Mouse (Mus musculus) bone marrow, adult 2 months (tissue): ENCODE results near the gene Zfp651. TPM values are rescaled to one million over a fixed set of nuclear protein-coding genes. Genes with fewer than 3 reads are reported as not detected.

Experiments used
- H3K27ac ChIP-seq: fragments of 200-500 bp; 2 replicates; pipeline ENCODE4 v1.5.1; 2012; ENCODE audit warnings: low read depth, mild to moderate bottlenecking, control low read depth, inconsistent platforms, low read length; ENCODE audit not compliant: control insufficient read depth, poor library complexity, insufficient read depth
- H3K4me1 ChIP-seq: fragments of 200-500 bp; 2 replicates; pipeline ENCODE4 v1.6.1; 2011; ENCODE audit warnings: low read length; ENCODE audit not compliant: control insufficient read depth, insufficient read depth
- H3K4me3 ChIP-seq: fragments of 200-500 bp; replicated peaks from 2 replicates; pipeline ENCODE3; 2011; ENCODE audit warnings: mild to moderate bottlenecking, low read depth, low read length, control low read depth; ENCODE audit not compliant: control insufficient read depth
- CTCF ChIP-seq: fragments of 200-500 bp; IDR thresholded peaks from 2 replicates; pipeline ENCODE4 v1.5.1; 2011; ENCODE audit warnings: low read length, control low read depth; ENCODE audit not compliant: control insufficient read depth, insufficient read depth
- POLR2A ChIP-seq: fragments of 200-500 bp; IDR thresholded peaks from 2 replicates; pipeline ENCODE4 v1.6.1; 2011; ENCODE audit warnings: low read depth, mild to moderate bottlenecking, control low read depth, low read length, borderline replicate concordance; ENCODE audit not compliant: control insufficient read depth
- WGBS: fragments of 180-500 bp; shearing (Covaris S2); methylation state at CpG from one replicate; pipeline ENCODE4 v1.1.7; 2018; 5-methylcytosine and 5-hydroxymethylcytosine counted together
- polyA plus RNA-seq: library from polyadenylated mRNA; stranded (reverse); fragments of >200 nt; gene quantifications from 2 replicates; pipeline ENCODE4 v1.2.4, GENCODE M21; 2011; ENCODE audit warnings: low replicate concordance; ENCODE audit not compliant: missing spikeins, insufficient read depth, insufficient read length

The Zfp651 gene
- polyA plus RNA-seq, 1 experiment, result 2.0 TPM

DNA sequence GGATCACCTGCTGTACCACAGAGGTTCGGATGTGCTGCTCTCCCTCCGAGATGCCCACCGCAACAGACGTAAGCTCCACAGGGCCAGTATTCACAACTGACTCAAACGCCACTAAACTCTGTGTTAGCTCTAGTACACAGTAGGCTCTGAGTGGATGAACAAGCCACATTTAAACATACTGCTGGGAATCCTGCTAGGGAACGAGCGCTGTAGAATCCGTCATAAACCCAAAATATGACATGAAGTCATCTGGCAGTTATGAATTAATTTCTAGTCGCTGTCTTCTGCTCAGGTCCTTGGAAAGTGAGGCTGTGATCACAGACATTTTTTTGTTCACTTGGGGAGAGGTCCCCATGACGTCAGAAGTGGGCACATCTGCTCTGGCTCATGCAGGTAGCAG lies 16.8 kb downstream of the Zfp651 start:
- TF ChIP-seq CTCF, result no peak
- TF ChIP-seq POLR2A, result no peak
- Histone ChIP-seq H3K4me1 (no peaks in the 10 kb centered on the region; the same call in 1 of the 2 replicates), H3K27ac (no peak overlapping the region), H3K4me3 (no peak overlapping the region)
- 81% methylated on average over 10 of the region's 10 CpGs for WGBS

DNA sequence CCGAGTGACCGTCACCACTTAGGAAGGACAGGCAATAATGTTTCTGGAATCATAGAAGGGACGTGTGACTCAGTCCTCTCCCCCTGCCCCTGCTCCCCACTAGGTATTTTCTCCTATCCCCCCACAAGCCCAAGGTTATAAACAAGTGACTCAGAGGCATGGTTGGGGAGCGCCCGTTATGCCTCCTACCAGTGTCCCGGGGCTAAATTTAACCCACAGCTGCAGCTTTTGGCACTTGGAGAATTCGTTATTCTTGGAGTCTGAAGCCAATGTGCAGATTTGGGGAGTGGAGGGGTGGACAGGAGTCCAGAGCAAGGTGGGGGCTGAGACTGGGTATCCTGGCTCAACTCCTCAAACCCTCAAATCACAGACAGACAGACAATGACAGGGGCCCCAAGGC lies 17.4 kb downstream of the Zfp651 start:
- Histone ChIP-seq H3K4me1 (no peaks in the 10 kb centered on the region; the same call in 1 of the 2 replicates), H3K4me3 (no peak overlapping the region), H3K27ac (no peak overlapping the region)
- WGBS, result 74% methylated on average over 7 of the region's 7 CpGs
- TF ChIP-seq CTCF, result no peak
- no peak for TF ChIP-seq POLR2A

DNA sequence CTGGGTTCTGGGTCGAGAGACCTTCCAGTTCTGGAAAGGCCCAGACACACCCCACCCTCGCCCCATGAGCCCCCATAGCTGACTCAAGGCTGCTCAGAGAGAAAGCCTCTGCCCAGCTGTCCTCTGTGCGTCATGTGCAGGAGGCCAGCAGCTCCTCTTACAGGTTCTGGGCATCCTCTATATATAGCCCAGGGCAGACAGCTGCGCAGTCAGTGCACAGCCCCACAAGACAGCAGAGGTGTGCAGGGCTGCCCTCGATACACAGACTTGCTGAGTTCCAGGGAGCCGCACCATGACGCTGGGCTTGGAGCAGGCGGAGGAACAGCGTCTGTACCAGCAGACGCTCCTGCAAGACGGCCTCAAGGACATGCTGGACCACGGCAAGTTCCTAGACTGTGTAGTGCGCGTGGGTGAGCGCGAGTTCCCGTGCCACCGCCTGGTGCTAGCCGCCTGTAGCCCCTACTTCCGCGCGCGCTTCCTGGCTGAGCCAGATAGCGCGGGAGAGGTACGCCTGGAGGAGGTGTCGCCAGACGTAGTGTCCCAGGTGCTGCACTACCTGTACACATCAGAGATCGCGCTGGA lies 18.4 kb downstream of the Zfp651 start, which contains the start of gene Klhl40:
Klhl40 (plus strand) TSS at position 124 of the 582 bp plus-strand sequence.
- Histone ChIP-seq H3K4me1 (no peaks in the 10 kb centered on the region; the same call in 1 of the 2 replicates), H3K4me3 (no peak within 1 kb of the TSS), H3K27ac (no peak within 1 kb of the TSS)
- 13% methylated on average over 30 of the region's 30 CpGs for WGBS
- TF ChIP-seq POLR2A (no peak), CTCF (no peak)

DNA sequence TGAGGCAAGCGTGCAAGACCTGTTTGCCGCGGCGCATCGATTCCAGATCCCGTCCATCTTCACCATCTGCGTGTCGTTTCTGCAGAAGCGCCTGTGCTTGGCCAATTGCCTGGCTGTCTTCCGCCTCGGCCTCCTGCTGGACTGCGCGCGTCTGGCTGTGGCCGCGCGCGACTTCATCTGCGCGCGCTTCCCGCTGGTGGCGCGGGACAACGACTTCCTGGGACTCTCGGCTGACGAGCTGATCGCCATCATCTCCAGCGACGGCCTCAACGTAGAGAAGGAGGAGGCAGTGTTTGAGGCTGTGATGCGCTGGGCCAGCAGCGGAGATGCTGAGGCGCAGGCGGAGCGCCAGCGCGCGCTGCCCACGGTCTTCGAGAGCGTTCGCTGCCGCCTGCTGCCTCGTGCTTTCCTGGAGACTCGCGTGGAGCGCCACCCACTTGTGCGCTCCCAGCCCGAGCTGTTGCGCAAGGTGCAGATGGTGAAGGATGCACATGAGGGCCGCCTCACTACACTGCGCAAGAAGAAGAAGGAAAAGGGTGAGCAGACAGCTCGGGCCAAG lies 19.0 kb downstream of the Zfp651 start:
- Histone ChIP-seq H3K4me3 (no peak overlapping the region), H3K27ac (no peak overlapping the region), H3K4me1 (no peaks in the 10 kb centered on the region; the same call in 1 of the 2 replicates)
- TF ChIP-seq CTCF, result no peak
- TF ChIP-seq POLR2A, result no peak
- 9% methylated on average over 54 of the region's 54 CpGs for WGBS

DNA sequence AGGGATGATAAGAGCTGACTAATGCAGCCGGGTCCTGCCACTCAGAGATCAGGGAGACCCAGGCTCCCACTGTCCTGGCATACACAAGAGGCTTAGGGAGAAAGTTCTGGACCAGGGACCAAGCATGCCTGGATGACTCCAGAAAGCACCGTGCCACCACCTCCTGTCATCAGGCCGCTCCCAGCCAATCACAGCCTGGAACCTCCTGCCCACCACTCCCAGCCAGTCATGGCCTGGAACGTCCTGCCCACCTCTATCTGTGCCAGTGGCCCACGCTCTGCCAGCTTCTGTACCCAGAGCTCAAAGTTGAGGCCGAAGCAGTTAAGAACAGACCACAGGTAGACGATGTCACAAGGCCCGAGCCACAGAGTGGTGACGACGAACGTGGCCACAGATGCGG lies 25.7 kb downstream of the Zfp651 start:
- Histone ChIP-seq H3K4me3 (no peak overlapping the region), H3K4me1 (no peaks in the 10 kb centered on the region), H3K27ac (no peak overlapping the region)
- TF ChIP-seq CTCF, result no peak
- TF ChIP-seq POLR2A, result no peak
- 74% methylated on average over 12 of the region's 12 CpGs for WGBS

DNA sequence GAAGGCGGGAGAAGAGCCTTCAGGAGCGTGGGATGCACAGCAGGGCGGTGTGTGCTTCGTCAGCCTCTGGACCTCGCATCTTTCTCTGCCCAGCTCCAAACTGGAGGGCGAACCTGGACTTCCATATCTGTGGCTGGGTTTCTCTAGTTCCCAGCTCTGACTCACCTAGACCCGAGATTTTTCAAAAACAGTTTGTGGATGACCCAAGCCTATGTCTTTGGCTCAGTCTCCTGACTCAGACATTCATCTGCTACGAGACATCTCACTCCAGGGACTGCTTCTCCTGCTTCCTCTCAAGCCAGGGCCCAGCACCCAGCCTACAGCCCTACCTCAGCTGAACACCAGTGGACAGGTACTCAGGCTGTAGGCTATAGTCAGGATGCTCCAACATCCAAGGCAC lies 26.1 kb downstream of the Zfp651 start:
- Histone ChIP-seq H3K4me1 (no peaks in the 10 kb centered on the region), H3K27ac (no peak overlapping the region), H3K4me3 (no peak overlapping the region)
- 73% methylated on average over 8 of the region's 8 CpGs for WGBS
- no peak for TF ChIP-seq CTCF
- no peak for TF ChIP-seq POLR2A

DNA sequence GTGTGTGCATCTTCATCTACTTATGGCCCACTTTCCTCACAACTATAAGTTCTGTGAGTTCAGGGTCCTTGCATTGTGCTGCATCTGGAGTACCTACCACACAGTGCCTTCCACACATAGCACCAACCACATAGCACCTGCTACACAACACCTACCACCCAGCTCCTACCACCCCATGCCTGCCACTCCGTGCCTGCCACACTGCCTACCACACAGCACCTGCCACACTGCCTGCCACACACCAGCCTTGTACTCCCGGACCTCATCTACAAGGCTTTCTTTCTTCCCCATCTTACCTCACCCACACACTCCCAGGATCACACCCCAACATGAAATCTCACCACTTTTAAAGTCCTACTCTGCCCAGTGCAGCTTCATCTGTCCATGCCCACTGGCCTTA lies 27.2 kb downstream of the Zfp651 start:
- no peak overlapping the region for H3K4me3 ChIP-seq
- no peak overlapping the region for H3K27ac ChIP-seq
- 67% methylated on average over 2 of the region's 2 CpGs for WGBS
- TF ChIP-seq CTCF (no peak), POLR2A (no peak)
- H3K4me1 ChIP-seq, result no peaks in the 10 kb centered on the region

DNA sequence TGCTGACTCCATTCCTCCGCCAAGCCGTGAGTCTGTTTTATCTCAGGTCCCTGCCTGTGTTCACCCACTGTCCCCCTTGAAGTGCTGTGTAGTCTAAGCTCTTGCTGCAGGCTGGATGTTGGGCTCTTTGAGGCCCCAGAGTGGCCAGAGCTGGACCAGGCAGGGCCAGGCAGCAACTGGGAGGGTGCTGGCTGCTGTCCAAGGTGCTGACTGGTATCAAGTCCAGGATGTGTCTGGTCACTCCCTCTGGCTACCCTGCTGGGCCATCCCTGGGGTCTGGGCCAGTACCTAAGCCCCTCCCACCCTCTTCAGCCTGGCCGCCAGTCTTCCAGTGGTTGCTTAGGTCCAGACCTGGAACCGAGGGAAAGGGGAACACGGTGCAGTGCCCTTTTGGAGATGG lies 32.1 kb downstream of the Zfp651 start:
- H3K4me3 ChIP-seq, result no peak overlapping the region
- TF ChIP-seq POLR2A, result no peak
- TF ChIP-seq CTCF, result no peak
- no peaks in the 10 kb centered on the region for H3K4me1 ChIP-seq
- no peak overlapping the region; the same call in 1 of the 2 replicates for H3K27ac ChIP-seq
- 16% methylated on average over 5 of the region's 5 CpGs for WGBS
